Mouse (Mus musculus) adipocyte (in vitro differentiated cells): ENCODE measurements around the gene Ppp2r5d.
A peak's percentile ranks its signal among the peaks of the same experiment; 100 is the strongest.

Experiments
- DNase-seq: peaks from one replicate; pipeline ENCODE4 v3.0.0-alpha.2; 2016; ENCODE audit warnings: low spot score

Ppp2r5d gene

GRCm38 (mm10) chr17:46704887-46705835 lies at the start of gene Ppp2r5d:
Gene Ppp2r5d (minus strand): TSS chr17:46705111.
- peak; percentile 99 for DNase-seq

DNA sequence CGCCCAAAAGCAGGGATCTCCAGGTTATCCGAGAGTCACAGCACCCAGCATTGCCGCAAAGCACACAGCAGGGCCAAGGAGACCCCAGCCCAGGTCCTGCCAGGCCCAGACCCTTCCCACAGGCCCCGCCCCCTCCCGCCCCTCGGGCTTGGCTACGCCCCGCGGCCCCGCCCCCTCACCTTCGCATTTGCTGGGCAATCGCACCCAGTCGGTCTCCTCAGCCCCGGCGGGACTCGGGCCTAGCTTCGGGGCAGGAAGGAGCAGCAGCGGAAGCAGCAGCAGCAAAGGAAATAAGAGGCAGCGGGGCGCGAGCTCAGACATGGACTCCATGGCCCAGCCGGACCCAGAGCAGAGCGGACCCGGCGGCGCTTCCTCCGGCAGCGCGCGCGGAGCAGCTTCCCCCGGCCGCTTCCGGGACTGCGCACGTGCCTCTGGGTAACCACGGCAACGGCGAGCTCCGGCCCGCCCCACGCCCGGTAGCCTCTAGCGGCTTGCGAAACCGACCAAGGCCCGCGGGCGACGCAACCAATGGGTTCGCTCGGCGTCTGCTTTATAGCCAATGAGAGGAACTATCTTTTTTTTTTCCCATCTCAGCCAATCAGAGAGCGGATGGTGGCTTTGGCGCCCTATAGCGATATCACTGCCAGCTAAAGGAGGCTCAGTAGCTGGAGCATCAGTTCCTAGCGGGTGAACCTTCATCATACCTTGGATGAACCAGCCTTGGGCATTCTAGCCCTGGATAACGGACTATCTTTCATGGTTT lies 47.1 kb upstream of the Ppp2r5d start, which contains the start of gene Cnpy3:
Gene Cnpy3 (minus strand): TSS at position 421 of the 763 bp plus-strand sequence.
- DNase-seq: peak; percentile 97

GRCm38 (mm10) chr17:46751056-46751793 lies 46.3 kb upstream of the Ppp2r5d start:
- no peak for DNase-seq

DNA sequence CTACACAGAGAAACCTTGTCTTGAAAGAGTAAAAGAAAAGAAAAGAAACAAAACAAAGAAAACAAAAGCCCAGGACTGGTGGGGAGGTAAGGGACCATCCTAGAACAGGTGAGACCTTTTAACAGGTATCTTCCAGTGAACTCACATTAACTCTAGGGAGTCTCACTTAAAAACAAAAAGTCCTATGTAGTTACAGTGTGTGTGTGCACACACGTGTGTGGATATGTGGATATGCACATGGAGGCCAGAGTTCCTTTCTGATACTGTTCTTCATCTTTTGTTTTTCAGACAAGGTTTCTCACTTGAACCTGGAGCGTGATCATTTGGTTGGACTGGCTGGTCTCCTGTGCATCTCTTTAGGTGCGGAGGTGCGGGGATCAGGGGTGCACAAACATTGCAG lies 45.7 kb upstream of the Ppp2r5d start:
- no peak for DNase-seq

DNA sequence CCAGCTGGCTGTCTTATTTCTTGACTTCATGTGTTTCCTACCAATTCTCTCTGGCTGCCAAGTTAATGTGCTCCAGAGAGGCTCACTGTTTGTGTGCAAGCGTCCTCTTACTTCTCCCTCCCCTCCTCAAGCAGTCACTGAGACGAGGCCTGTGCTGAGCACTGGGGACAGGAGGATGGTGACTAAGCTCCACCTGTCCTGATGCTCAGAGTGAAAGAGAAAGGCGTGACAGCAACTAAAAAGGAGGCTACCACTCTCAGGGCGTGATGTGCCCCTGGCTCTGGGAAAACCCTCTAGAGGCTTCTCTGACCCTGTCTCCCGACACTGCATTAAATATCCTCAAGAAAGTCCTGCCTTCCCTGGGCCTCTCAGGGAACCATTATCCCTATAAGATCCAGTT lies 44.4 kb upstream of the Ppp2r5d start:
- no peak for DNase-seq

- peak; percentile 55 for DNase-seq
These were observed 42.9 kb upstream of the Ppp2r5d start for GRCm38 (mm10) chr17:46747806-46748205.

DNA sequence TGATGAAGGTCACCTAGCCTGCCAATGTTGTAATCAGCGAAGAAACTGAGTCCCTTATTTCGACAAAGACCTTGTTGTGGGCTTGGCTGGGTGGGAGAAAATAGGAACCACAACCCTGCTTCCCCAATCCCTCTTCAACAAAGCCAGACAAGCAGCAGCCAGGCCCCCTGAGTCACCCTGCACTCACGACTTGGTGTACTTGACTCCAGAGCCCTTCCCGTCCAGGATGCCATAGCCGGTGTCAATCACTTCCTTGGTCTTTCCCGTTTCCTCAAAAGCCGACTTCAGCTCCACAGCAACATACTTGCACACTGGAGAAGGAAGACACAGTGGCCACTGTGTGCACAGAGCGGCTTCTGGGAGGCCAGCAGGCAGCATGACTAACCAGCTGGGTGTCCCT lies 42.3 kb upstream of the Ppp2r5d start:
- no peak for DNase-seq

- DNase-seq: no peak
These were observed 40.6 kb upstream of the Ppp2r5d start for GRCm38 (mm10) chr17:46745506-46745905.

DNA sequence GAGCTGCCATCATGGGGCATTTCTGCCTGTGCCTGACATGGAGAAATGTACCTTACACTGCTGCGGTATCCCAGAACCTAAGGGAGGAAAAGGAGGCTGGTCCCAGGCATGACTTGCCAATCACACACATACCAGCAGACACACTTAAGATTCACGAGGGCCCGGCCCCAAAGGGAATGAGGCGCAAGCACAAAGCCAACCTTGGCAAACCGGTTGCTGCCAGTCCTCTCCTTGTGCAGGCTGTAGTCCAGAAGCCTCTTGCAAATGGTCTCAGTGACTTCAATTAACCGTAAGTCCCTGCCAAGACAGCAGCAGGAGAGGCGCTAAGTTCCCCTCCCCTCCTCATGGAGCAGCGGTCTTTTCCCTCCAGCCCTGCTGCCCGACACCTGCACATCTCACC lies 38.1 kb upstream of the Ppp2r5d start:
- DNase-seq: peak; percentile 57

GRCm38 (mm10) chr17:46741305-46741704 lies 36.4 kb upstream of the Ppp2r5d start:
- DNase-seq: no peak

- no peak for DNase-seq
These were observed 31.2 kb upstream of the Ppp2r5d start for GRCm38 (mm10) chr17:46736160-46736559.

DNA sequence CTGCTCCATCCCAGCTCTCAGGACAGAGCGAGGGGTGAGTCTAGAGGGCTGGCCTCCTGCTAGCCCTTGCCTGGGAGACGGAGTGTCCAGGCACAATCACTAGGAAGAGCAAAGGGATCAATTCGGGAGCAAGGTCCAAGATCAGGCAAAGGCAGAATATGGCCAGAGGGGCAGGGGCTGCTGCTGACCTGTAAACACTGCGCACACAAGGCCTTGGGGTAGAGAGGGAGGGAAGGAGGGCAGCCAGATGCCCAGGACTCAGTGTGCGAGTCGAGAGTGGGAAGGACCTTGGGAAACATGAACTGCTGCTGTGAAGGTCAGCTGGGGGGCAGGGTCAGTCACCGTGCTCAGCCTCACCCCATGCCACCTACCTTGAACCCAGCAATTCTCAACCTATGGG lies 30.4 kb upstream of the Ppp2r5d start:
- no peak for DNase-seq

DNA sequence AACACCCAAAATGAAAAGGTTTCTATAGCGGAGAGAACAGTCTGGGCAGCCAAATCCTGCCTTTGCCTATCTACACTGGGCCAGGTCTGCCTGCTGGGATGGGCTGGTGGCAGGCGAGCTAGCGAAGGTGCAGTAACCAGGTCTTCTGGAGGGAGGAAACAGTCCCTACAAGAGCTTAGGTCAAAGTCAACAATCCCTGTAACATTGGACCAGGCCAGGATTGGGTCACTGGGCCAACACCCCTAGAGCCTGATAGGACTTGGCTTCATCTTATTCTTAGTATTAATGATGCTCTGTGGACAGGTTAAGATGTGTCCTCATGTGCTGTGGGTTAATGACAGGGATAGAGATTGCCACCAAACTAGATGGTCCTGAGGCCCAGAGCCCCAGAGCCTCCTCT lies 29.1 kb upstream of the Ppp2r5d start:
- DNase-seq: no peak

DNA sequence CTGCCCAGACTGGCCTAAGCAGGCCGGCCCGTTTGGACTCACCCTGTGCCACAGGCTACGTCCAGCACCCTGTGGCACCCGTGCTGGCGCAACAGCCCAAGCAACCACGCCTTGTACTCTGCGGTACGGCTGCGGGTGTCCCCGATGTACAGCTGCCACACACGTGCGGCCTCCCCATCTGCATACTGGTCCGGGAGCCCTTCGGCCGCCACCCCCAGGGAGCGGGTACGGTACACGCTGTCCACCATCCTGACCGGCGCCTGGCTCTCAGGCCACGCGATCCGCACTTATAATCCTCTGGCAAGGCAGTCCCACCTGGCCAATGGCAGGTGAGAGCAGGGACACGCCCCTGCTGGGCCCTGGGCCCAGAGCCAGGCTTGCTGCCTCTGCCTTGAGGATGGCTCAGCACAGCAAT lies 24.0 kb upstream of the Ppp2r5d start, which contains the start of gene Gnmt:
Gene Gnmt (minus strand): TSS at position 265 of the 415 bp plus-strand sequence.
- no peak for DNase-seq

DNA sequence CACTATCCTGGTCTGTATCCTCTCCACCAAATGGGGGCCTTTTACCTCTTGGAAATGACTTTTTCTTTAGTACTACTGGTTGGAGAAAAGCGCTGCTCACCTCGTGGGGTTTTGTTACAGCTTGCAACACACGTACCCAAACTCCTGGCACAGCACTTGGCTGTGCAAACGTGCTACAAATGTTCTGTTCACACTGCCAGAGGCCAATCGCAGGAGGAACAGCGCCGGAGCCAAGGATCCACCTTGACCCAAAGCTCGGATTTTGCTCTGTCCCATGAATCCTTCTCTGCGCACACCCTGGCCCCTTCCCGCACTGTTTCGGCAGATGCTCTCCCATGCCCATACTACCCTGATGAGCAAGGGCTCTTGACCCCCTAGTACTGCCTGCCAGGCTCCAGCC lies 23.6 kb upstream of the Ppp2r5d start:
- DNase-seq: no peak

- no peak for DNase-seq
These were observed 23.1 kb upstream of the Ppp2r5d start for GRCm38 (mm10) chr17:46728021-46728420.

DNA sequence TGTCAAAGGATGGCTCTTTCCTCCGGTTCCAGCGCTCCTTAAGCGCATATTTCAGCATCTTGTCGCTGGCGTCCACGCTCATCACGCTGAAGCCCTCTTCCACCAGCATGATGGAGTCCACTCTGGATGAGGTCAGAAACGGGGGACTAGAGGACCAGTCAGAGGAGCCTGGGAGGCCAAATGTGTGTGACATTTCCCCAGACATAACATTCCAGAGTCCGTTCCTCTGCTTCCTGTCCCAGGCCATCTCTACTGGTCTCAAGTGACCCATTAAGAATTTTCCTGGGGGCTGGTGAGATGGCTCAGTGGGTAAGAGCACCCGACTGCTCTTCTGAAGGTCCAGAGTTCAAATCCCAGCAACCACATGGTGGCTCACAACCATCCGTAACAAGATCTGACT lies 22.4 kb upstream of the Ppp2r5d start:
- no peak for DNase-seq

DNA sequence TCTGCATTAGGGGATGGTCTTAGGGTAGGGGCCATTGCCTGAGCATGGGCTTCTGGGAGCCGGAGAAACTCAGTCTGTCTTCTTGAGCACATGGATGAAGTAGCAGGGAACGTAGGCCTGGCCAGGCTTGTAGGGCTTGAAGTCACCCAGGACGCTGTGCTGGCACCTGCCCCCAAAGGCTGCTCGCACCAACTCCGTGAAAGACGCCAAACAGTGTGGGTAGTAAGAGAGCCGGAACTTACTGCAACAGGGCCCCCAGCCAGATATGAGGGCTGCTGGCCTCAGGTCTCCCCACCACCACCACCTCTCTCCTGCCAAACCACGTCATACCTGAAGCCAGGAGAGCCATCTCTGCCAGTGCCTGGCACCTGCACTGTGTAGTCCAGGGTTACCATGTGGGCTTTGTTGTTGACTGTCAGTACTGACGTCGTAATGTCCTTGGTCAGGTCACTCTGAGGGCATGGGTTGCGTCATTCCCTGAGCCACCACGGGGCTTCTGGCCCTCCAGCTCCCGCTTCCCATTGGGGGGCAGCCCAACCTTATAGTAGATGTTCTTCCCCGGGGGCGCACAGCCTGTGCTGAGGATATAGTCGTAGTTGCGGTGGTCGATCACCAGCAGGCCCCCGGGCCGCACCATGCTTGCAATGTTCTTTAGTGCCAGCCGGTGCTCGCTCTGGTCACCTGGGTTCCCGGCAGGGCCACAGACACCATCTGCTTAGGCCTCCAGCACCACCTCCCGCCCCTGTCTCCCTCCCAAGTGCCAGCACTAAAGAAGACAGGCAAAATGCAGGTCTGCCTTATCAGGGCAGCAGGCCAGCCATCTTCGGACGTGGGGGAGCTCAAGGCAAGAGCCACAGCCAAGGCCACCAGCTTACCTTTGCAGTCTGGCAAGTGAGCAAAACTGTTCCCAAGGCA lies 21.1 kb upstream of the Ppp2r5d start:
- DNase-seq: no peak

GRCm38 (mm10) chr17:46725273-46725672 lies 20.4 kb upstream of the Ppp2r5d start:
- DNase-seq: no peak

- no peak for DNase-seq
These were observed 19.7 kb upstream of the Ppp2r5d start for GRCm38 (mm10) chr17:46724477-46725084.

DNA sequence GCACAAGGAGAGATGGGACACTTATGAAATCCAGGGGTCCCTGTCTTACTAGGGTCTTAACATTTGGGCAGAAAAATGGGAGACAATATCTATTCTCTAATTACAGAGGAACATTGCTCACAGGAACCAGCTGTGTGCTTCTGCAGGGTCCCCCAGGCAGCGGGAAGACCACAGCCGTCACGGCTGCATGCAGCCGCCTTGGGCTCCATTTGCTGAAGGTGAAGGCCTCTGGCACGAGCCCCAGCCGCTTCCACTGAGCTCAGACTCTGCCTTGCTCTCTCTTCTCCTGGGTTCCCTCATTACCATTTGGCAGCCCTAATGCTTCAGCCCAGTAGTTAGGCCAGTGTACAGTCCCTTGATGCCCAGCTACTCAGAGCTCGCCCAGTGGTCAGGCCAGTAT lies 16.2 kb upstream of the Ppp2r5d start:
- DNase-seq: no peak
